Mouse (Mus musculus) adrenal gland, adult 18-20 months (tissue): Measurements from ENCODE around the gene Atp6v0a1. TPM values are rescaled to one million over a fixed set of nuclear protein-coding genes. Genes with fewer than 3 reads are reported as not detected.

ENCODE experiments used
- DNase-seq, 2 experiments: peaks; one replicate each; pipeline ENCODE4 v3.0.0; 2021 to 2022; ENCODE audit warnings: low spot score in 2 of 2
- total RNA-seq, 2 experiments: library from RNA; stranded (reverse); gene quantifications; 1 replicate in 1 of 2; 2 replicates in 1 of 2; pipeline ENCODE4 v1.2.3; 2021

Gene Atp6v0a1
- total RNA-seq, 2 experiments from 2014 or later: 120 to 176 TPM

GRCm38 (mm10) chr11:101057860-101058259 lies 48.6 kb downstream of the Atp6v0a1 start:
- DNase-seq: peak; percentile 86

GRCm38 (mm10) chr11:101058726-101059125 lies 49.5 kb downstream of the Atp6v0a1 start:
- DNase-seq: no peak

- DNase-seq: no peak
Measured at GRCm38 (mm10) chr11:101059473-101059872, 50.2 kb downstream of the Atp6v0a1 start.

GRCm38 (mm10) chr11:101060126-101060525 lies 50.9 kb downstream of the Atp6v0a1 start:
- DNase-seq: peak; percentile 55 to 66

GRCm38 (mm10) chr11:101061049-101061448 lies 51.8 kb downstream of the Atp6v0a1 start:
- no peak for DNase-seq

GRCm38 (mm10) chr11:101062165-101062884 lies 53.1 kb downstream of the Atp6v0a1 start:
- DNase-seq: no peak

- no peak for DNase-seq
Measured at GRCm38 (mm10) chr11:101062971-101063675, 53.9 kb downstream of the Atp6v0a1 start.

- DNase-seq: no peak
Measured at GRCm38 (mm10) chr11:101063676-101064327, 54.5 kb downstream of the Atp6v0a1 start.

GRCm38 (mm10) chr11:101064462-101064861 lies 55.2 kb downstream of the Atp6v0a1 start:
- peak in 1 of 2 experiments; percentile 19 for DNase-seq

GRCm38 (mm10) chr11:101065002-101065401 lies 55.8 kb downstream of the Atp6v0a1 start:
- peak in 1 of 2 experiments; percentile 39 for DNase-seq

GRCm38 (mm10) chr11:101066549-101067412 lies 57.5 kb downstream of the Atp6v0a1 start:
- peak; percentile 82 to 84 for DNase-seq

- peak; percentile 93 to 94 for DNase-seq
Measured at GRCm38 (mm10) chr11:101069391-101070188, 60.3 kb downstream of the Atp6v0a1 start, which contains the start of gene Naglu. TSS of gene Naglu (plus strand) at chr11:101070012.

- DNase-seq: no peak
Measured at GRCm38 (mm10) chr11:101070189-101070527, 60.9 kb downstream of the Atp6v0a1 start.

- DNase-seq: no peak
Measured at GRCm38 (mm10) chr11:101070987-101071386, 61.7 kb downstream of the Atp6v0a1 start.

GRCm38 (mm10) chr11:101071810-101072428 lies 62.7 kb downstream of the Atp6v0a1 start:
- no peak for DNase-seq

- no peak for DNase-seq
Measured at GRCm38 (mm10) chr11:101078121-101078520, 68.9 kb downstream of the Atp6v0a1 start, which contains the start of gene Hsd17b1. TSS of gene Hsd17b1 (plus strand) at chr11:101078411.

GRCm38 (mm10) chr11:101079746-101080145 lies 70.5 kb downstream of the Atp6v0a1 start:
- DNase-seq: no peak

- no peak for DNase-seq
Measured at GRCm38 (mm10) chr11:101080421-101080820, 71.2 kb downstream of the Atp6v0a1 start.

- no peak for DNase-seq
Measured at GRCm38 (mm10) chr11:101081659-101082058, 72.4 kb downstream of the Atp6v0a1 start.
